Mouse (Mus musculus) layer of hippocampus, postnatal 10 days (tissue): Measurements from ENCODE around the gene Selp. TPM values are rescaled to one million over a fixed set of nuclear protein-coding genes. Genes with fewer than 3 reads are reported as not detected.
A peak's percentile ranks its signal among the peaks of the same experiment; 100 is the strongest.

Experiments
- DNase-seq, 2 experiments: peaks; one replicate each; pipeline ENCODE4 v3.0.0; 2021; ENCODE audit warnings: low spot score in 2 of 2
- total RNA-seq, 2 experiments: library from RNA; stranded (reverse); gene quantifications; 2 replicates each; pipeline ENCODE4 v1.2.3; 2021

Gene Selp
- total RNA-seq, 2 experiments from 2014 or later: 0.16 TPM; not detected in 1

DNA sequence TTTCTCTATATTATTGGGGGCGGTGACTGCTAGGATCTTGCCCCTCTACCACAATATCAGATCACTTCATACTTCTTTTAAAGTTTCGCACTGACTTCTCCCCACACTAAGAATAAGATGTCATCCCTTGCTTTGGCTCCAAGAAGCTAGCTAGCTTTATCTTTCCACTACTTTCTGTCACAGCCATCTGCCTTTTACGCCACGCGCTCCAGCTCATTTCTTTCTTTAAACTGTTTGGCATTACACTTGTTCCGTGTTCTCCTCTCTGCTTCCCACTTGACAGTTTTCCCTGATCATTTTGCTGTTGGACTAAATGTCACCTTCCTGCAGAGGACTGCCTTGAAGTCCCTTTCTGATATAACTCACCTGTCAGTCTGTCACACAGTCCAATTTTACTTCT lies 2.8 kb downstream of the Selp start:
- DNase-seq: no peak

DNA sequence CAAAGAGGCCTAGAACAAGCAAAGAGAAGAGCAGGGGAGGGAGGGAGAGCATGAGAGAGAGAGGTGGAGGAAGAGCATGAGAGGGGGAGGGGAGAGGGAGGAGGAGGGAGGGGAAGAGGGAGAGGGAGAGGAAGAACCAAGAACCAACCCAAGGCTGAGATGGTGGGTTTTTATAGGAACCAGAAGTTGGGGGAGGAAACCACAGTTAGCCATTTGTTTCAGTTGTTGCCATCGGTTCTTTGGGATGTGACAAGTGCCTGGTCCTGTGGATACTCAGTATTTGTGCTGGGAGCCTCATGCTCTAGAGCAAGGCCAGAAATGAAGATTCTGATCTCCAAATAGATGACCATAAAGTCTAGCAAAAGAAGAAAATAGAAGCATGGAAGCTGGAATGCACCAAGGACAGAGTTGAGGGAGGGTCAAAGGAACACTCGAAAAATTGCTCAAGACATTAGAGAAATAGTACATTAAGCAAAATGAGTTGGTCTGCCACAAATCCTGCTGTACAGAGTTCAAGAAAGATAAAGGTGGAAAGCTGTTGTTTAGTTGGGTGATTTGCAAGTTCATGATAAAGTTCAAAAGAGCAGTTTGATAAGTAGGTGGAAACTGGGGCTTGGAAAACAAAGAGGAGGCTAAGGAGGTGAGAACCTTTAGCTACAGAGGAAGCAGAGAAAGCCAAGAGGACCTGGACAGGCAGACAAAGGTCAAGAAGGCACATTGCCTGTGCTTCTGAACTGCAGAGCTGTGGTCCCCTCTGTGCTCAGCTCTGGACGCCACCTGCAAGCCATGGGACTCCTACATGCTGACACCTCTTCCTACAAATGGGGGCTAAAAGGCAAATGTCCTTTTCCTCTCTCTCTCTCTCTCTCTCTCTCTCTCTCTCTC lies 5.1 kb downstream of the Selp start:
- no peak for DNase-seq

DNA sequence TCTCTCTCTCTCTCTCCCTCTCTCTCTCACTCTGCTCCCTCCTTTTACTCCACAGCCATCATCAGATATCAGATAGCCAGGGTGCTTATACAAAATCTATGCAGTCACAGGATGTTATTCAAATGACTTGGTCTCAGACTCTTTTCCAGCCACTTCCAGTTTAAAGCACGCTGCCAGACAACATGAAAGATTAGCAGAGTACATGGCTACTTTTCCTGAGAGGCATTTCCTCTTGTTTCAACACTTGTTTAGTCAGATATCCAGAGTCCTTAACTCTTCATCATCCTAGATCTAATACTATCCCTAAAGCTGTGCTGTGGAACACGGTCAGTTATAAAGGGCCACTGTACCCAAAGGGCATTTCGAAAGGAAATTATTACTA lies 5.7 kb downstream of the Selp start:
- no peak for DNase-seq

DNA sequence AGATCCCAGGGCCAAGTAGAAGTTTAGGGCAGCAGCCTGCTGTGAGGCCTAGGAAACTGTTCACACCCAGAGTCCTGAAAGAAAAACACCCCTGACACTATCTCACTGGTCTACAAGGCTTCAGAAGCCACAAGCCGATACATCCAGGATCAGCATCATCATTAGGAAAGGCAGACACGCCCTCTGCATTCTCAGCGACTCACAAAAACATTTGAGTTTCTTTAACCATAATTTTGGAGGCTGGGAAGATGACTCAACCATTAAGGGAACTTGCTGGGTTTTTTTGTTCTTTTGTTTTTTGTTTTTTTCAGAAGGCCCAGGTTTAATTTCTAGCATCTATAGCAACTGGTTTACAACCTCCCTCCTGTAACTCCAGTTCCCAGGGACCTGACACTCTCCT lies 8.8 kb downstream of the Selp start:
- DNase-seq: no peak

DNA sequence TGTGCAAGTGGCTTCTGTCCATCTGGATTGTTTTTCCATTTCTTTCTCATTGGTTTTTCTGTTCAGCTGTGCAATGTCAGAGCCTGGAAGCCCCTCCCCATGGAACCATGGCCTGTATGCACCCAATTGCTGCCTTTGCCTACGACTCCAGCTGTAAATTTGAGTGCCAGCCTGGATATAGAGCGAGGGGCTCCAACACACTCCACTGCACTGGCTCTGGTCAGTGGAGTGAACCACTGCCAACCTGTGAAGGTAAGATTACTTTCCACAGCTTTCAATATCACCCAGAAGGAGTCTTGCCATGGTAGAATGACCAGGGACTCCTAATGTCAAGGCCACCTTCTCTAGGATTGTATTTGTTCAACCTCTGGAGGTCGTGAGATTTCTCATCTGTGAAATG lies 14.9 kb downstream of the Selp start:
- no peak for DNase-seq

DNA sequence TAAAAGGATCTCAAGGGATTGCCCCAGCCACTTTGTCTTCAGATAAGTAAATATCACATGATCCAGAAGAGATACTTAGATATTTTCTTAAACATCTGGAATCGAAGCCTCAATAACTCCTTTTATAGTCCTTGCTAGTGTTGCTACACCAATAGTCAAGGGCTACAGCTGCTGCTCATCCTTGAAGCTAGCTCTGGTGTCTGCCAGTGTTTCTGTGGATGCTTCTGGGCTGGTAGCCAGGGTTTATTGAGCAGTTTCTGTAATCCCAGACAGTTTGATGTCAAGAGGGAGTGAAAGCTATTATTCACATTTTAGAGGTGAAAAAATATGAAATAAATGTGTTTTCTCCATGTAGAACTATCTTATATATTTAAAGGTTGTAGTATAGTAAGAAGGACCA lies 17.5 kb downstream of the Selp start:
- no peak for DNase-seq

DNA sequence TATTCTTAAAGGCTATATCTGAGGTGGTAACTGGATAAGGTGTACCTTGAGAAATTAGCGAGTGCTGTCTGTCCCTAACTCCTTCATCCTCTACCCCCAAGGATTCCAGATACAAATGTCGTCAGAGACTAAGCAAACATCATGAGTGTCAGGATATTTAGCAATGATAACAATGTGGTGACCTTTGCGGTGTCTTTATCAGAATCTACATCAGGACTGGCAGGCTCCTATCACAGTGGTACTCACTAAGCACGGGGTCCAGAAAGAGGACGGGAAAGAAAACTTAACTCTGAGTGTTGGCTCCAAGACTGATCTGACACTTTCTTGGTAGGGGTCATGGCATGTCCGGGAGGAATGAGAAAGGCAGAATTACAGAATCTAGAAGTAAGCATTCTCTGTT lies 19.0 kb downstream of the Selp start:
- DNase-seq: no peak

DNA sequence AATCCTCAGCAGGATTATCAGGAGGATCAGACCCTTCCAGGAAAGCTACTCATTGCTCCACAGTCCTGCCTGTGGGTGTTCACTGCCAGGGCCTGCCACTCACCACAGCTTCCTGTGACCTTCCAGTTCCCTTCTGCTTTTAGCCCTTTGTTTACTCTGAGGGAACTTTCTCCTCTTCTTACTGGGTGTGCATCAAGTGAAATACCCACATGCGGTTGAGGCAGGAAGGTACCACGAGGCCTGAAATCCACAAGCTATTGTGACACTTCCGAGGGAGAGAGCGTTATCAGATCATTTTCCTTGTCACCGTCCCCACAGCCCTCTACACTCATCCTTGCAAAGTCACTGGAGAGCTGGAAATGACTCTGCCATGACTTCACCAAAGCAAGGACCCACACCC lies 20.3 kb downstream of the Selp start:
- no peak for DNase-seq

DNA sequence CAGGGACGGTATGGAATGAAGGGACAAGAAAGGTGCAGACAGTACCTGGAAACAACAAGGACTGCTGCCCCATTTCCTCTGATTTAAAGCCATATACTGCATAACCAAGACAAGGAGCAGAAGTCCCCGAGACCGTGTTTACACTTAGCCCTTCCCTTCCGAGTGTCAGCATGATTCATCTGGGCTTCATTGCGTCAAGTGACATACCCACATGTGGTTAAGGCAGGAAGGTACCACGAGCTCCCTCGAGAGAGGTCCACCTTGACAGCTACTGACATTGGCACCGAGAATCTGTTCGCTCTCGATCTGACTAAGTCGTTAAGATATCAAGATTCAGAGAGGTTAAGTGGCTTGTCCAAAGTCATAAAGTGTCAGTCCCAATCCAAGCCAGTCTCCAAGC lies 20.9 kb downstream of the Selp start:
- no peak for DNase-seq

DNA sequence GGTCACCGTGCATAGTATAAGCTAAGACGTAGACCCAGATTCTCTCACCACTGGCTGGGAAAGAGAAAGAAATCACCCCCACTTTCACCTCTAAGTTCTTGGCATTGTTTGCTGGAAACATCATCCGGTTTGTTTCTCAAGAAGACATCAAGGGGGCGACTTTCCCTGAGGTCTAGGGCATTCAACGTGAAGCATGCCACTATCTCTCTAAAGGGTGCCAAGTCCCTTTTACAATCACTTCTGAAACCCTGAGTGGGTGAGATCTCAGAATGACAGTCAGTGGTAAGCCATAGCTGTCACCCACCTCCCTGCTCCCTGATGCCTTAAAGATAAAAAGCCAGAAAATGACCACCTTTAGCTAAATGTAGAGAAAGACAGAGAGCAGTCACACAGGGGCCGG lies 21.6 kb downstream of the Selp start:
- no peak for DNase-seq

DNA sequence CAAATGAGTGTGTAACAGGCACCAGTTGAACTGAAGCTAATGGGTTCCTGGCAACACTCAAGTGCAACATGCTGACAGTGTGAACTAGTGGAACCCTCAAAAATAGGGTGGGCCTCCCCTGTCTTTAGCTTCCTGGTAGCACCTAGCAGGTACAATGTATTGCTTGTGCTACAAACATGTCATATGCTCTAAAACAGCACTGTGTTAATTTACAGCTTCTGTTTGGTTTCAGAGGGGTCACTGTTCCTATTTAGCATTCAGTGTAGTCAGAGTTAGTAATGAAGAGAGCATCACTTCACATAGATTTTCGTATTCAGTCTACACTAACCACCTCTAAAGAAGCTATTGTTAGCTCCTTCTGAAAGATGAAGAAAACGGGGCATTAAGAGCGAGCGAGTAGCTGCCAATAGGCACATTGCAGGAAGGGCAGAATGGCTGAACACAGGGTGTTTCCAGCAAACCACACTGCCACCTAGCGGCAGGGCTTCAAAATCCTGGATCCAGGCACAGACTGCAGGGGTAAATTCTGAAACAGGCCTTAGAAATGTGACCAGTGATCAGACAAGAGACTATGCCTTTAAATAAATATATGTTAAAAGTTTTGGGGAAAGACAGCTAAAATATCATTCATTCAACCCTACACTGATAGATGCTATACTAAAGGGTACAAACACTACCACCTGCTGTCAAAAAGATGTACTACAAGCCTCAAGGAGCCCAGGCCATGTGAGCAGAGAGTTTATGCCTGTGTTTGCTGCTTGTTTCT lies 23.5 kb downstream of the Selp start:
- DNase-seq: peak; percentile 83

DNA sequence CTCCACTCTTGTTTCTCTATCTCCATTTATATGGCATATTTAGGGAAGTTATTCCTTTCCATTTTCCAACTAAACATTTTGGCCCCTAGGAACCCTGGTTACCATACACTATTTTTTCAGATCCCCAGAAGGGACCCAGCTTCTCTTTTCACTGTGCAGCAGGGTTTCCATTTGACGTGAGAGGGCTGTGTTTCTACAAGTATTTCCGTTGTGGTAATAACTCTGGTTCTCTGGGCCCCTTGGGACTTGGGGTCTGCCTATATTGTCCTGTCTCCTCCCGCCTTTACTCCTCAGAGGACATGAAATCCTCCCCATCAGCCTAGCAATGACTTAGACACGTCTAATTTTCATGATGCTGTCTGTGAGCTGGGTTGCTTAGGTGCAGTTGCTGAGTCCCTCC lies 24.4 kb downstream of the Selp start:
- no peak for DNase-seq

DNA sequence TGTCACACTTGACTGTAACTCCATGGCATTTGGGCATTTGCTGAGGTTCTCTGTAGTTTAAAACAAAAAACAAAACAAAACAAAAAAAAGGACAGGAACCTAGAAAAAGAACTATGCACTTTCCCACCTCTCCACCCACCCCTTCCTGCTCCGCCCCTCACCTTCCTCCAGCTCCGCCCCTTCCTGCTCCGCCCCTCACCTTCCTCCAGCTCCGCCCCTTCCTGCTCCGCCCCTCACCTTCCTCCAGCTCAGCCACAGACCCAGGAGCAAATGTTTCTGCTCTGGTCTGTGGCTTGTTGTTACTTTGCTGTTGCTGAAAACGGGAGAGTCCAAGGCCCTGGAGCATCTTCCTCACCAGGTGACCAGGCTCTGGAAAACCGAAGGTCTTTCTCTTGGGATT lies 34.0 kb downstream of the Selp start:
- DNase-seq: no peak

DNA sequence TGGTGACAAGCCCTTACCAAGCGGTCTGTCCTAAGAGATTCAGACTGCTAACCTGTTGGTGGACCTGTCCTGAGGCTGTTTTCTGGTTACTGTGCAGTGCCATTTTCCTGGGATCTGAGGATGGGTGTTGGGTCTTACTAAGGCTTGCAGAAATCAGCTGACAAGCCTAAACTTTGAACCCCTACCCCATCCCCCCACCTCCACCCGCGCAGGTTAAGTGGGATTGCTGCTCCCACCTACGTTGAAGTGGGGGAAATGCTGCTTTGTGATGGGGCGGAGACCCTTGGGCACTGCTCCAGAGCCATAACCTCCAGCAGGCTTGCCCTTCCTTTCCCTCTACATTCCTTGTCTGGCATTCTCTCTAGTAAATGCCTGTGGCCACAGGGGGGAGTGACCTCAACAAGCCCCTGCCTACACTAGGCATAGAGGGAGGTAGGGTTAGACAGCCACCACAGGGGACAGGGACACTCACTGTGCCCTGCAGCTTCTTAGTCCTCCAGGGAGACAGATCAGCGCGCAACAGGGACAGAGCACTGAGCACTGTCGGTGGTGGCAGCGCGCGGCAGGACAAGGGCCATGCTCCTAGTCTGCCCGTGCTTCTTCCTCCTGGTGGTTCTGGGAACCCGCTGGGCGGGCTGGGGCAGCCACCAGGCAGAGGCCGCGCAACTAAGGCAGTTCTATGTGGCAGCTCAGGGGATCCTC lies 36.5 kb downstream of the Selp start, which contains the start of gene F5:
F5 (plus strand) TSS at position 452 of the 702 bp plus-strand sequence.
- no peak for DNase-seq

DNA sequence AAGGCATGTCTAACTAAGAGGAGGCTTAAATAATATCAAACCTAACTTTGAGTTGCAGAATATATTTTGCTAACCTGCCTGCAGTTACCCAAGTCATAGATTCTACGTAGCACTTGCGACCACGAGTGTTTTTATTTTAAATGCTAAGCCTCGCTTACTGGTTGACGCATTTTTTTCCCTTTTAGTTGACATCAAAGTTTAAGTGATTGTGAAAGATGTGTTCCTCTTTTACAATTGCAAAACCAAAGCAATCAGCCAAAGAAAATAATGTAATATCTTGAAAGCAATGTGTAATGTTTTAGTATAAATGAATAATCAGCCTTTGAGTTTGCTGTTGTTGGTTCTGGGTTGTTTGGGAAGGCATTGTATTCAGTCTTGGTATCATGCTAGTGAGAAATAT lies 37.8 kb downstream of the Selp start:
- DNase-seq: no peak

DNA sequence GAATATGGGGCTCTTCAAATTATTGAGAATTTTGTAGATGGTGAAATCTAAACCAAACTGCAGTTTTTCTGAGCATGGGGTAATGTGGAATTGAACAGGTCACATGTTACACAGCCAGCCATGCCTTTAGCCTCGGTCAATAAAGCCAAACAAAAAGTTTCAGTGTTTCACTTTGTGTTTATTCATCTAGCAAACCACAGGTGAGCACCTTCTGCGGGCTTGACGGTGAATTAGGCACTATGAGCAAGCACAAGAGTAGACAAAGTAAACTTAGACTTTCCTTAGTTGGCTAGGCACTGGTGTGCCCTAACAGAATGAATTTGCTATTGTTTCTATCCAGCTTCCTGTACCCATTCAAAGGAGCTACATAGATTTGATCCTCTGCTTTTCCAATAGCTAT lies 39.9 kb downstream of the Selp start:
- no peak for DNase-seq

DNA sequence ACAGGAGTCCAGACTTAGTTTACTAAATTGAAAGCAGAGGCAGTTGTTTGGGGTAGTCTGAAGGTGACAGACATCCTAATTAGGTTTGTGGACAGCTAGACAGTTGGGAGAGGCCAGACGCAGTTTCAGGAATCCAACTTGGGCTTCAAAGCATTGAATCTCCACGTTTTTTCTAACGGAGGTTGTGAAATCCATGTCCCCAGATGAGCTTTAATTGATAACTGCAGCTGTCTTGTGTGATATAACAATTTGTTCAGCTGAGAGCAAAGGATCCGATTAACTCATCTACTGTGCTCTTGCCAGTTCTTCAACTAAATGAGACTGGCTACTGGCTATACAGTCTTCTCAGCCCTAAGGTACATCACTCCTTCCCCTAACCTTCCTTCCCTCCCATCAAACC lies 43.5 kb downstream of the Selp start:
- DNase-seq: no peak

DNA sequence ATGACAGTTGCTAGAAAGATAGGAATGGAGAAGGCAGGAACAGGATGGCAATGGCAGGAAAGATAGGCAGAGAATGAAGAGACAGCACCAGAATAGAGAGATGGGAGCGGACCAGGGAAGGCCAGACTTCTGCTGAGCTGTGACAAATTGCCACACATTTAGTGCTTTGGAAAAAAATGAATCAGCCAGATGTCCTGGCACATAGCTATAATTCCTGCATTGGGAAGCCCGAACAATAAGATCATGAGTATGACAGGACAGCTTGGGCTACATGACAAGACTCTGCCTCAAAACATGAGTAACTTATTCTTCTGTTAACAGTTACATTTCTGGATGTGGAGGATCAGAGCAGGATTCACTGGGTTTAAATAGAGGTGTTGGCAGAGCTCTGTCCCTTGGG lies 44.7 kb downstream of the Selp start:
- DNase-seq: no peak

DNA sequence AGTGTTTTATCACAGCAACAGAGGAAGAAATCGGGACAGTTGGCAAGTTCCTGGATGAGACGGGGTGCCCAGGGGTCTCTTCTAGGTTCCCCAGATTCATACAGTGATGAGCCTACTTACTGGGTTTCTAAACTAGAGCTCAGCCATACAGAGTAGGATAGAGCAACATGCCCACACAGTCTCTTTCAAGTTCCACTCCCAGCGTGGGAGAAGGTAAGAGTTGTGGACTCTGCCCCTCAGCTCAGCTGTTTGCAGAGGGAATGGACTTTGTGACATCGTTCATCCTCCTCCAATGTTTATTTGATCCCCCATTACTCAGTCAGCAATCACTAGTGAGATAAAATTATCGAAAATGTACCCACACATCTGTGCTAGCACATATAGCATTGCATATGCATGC lies 47.7 kb downstream of the Selp start:
- no peak for DNase-seq

DNA sequence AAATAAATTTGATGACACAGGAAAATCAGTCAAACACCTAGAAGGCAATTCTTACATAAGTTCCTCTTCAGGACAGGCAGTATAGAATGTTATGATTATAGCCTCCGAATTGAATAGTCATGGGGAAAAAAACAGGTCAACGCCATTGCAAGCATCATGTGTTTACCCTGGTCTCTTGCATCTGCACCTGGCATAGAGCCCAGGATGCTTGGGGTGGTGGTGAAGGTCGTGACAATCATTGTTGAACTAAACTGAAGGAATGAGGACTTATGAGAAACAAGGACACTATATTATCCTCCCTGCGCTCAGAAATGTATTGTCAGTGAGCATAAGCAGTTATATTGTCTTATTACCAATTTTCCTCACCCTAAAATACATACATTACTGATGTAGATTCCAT lies 53.8 kb downstream of the Selp start:
- DNase-seq: no peak

DNA sequence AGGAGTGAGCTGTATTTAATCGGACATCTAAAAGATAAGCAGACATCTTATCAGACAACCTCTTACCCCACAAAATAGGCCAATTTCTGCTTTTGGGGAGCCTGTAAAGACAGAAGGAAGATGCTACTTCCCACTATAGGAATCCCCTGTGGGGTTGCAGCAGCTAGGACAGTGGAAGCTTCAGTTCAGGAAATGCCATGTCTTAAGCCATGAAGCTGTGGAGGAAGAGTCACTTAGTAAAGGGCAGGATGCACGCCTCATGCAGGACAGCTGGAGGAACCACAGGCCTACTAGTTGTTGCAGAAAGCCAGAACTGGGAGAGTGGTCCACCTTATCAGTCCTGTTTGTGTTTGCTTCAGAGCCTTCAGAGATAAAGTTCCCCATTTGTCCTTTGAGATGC lies 55.4 kb downstream of the Selp start:
- DNase-seq: no peak

DNA sequence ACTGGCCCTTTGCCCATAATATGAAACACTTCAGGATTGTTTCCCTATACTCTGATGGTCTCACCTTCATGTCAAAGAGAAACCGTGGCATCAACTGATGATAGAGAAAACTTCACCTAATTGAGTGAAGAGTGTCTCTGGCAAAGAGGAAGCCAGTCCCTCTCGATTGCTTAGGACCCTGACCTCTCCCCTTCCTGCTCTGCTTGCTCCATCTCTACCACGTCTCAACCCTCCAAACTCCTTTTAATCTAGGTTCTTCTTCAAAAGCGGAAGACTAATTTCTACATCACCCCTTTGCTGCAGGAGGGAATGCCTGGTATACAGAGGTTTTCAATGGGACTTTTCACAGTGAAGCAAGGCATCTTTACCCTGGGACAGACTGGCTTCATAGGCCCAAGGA lies 58.1 kb downstream of the Selp start:
- DNase-seq: no peak
